Mouse (Mus musculus): ENCODE data around the gene Gdf9.

GRCm38 (mm10) chr11:53411738-53412137 lies 19.1 kb upstream of the Gdf9 start:
- TF ChIP-seq CTCF (IDR thresholded peaks at IDR 0.05) (peak; percentile 83), POLR2A (IDR thresholded peaks at IDR 0.05; ENCODE audit: insufficient read depth, low read depth, low read length) (no peak), EP300 (IDR thresholded peaks at IDR 0.05; ENCODE audit: insufficient read depth, low read depth, low read length) (no peak)

Data from heart, adult 2 months (tissue).